Mouse (Mus musculus) heart, adult 11 months (tissue): ENCODE results near the gene Kcnc1.

ENCODE experiments used
- DNase-seq: peaks from one replicate; pipeline ENCODE4 v3.0.0; 2022

Kcnc1 gene

DNA sequence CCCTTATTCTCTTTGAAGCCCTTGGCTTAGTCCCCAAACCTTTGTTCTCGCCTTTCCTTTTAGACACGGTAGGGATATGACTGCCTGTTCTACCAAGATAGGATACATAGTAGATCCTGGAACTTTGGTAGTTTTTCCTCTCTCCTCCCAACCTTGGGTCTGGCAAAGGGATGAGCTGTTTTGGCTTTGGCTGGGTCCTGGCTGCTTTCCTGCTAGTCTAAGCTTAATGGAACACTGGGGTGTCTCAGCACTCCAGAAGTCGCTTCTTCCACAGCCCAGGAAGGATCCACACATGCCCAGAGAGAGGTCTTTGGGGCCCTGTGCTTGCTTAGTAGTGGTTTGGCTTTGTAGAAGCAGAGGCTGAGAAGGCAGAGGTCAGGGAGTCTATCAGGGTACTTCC lies 27.7 kb downstream of the Kcnc1 start:
- no peak for DNase-seq

DNA sequence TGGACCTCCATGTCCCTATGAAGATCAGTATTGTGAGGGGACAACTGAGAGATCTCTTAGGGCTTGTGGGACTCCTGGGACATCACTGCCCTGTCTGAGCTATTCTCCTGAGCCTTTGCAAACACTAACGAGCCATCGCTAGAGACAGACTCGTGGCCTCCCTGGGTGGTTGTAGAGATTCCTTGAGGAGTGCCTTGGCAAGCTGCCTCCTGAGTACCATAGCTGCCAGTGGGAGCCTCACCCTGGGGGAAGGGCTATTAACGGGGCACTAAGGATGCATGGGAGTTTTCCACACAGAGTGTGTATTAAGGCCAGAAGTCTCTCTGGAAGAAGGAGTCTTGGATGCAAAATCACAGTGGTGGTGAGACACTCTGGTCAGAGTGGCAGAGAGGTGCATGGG lies 28.7 kb downstream of the Kcnc1 start:
- no peak for DNase-seq

DNA sequence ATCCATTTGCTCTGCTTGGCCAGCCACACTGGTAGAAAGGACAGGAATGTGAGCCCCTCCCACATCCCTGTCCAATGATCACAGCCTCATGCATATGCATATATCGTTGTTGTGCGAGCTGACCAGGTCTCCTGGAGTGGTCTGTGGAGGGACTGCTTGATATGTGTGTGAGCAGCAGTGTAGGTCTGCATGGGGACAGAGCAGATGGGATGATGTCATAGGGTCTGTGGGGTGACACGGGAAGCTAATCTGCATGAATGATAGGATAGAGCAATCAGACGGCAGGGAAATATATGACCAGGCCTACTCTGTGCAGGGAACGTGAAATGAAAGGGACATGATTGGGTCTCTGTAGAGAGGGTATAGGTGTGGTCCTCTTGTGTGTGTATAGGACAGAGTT lies 37.6 kb downstream of the Kcnc1 start:
- DNase-seq: no peak

DNA sequence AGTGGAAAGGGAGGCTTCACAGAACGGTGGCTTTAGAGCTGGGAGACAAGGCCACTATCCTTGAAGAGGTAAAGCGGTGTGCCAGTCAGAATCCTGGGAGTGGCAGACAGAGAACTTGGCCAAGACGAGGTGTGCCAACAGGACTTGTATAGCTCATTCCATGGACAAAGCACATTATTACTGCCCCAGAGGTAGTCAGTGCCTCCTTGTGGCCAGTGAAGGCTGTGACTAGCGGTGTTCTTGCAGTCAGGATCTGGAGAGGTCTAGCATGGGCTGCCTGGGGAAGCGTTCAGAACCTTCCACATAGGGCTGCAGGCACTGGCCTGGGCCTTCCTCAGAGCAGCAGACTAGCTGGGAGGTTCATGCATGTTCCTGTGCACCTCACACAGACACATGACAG lies 39.5 kb downstream of the Kcnc1 start:
- DNase-seq: no peak

DNA sequence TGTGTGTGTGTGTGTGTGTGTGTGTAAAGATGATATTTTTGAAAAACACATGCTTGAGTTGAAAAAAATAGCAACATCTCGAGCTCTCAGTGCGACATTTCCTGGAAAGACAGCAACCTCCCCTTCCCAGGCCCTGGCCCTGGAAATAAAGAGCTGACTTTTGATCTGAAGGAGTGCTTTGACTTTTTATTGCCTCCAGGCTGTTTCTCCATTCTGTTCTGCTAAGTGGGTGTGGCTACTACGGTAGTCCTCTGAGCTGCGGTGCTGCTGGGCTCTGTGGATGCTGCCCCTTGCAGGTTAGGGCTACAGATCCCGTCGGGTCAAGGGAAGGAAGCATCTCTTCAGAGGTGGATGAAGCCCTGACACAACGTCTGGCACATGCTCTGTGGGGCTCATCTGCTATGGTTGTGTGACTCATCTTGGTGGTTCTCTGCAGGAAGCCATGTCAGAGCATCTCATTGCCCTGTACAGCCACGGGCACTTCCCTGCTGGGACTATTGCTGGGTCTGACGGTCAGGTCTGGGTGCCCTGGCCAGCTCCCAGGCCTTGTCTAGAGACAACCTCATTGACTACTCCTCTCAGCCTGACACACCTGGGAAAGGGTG lies 42.3 kb downstream of the Kcnc1 start:
- no peak for DNase-seq

DNA sequence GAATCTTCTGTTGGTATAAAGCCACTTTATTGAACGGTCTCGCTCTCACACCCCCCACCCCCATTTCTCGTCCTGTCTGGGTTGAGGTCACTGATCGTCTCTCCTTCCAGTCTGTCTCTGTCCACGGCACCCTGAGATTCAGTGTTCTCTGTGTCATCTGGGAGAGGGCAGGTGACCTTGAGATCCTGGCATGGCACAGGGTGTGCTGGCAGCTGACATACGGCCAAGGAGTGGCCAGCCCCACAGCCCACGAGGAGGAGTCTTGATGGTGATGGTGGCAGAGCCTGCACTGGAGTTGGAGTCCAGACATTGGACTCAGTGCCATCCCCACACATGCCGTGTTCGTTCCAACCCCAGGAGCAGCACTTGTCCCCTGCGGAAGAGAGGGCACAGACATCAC lies 46.9 kb downstream of the Kcnc1 start:
- DNase-seq: no peak

DNA sequence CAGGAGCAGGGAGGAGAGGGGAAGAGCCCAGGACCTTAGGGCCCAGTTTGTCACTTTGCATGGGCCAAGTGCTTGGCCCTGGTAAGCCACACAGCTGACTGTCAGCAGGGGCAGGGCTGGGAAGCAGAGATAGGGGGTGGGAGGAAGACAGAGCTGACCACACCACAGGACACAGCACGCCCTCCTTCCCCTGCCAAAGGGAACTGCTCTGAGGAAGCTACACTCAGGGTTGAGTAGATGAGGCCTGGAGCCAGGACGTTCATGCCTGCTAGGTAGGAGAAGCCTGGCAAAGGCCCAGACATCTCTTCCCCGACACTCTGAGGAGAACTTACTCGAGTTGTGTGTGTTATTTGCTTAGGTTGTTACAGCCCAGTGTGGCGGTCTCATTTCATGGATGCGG lies 49.6 kb downstream of the Kcnc1 start:
- DNase-seq: peak; percentile 95

DNA sequence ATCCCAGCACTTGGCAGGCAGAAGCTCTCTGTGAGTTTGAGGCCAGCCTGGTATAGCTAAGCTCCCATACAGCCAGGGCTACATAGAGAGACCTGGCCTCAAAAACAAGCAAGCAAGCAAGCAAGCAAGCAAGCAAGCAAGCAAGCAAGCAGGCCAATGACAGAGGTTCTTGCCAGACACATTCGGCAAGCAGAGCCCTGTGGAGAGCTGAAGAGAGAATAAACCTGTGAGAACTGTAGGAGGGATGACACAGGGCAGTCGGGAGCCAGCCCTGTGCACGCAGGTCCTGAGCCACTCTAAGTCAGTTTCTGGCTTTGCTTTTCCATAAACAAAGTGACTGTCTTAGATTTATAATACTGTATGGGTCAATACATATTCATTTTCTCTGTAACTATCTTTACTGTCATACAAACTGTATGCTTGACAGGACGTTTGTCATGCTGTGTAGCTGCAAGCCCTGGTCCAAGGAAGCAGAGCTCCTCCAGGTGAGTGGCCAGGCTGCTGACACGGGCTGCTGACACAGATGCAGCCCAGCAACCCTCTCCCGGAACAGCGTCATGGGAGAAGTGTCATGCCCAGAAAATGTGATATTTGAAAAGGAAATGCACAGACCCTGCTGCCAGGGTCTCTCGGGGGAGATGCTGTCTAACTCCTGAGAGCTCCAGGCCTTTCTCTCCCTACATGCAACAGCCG lies 51.3 kb downstream of the Kcnc1 start:
- DNase-seq: no peak

DNA sequence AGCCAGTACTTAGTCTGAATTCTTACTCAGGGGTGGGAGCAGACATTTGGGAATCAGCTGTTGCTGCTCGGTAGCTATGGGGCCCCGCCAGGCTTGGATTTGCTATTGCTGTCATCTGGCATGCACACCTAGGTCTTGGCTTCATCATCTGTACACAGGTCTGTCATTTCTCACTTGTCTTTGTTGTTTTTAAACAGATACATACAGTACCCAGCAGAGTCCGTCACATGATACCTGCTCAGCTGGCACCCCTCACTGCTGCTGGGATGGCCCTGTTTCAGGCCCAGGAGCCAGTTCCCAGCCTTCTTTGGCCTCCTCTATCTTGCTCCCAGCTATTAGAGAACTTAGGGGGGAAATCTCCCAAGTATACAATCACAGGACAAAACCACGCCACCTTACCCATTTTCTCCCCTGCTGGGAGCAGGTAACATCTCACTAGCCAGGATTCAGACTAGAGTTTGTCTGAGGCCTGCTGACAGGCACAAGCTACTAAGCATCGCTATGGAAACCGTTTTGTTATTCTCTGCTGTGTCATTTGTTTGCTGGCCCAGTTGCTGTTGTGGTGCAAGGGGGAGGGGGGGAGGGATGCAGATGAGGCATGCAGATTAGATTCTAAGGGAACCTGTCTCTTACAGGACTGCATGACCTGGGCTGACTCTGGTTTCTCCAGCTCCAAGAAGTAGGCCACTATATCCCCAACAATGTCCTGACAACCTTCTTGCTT lies 52.8 kb downstream of the Kcnc1 start:
- DNase-seq: peak; percentile 96

DNA sequence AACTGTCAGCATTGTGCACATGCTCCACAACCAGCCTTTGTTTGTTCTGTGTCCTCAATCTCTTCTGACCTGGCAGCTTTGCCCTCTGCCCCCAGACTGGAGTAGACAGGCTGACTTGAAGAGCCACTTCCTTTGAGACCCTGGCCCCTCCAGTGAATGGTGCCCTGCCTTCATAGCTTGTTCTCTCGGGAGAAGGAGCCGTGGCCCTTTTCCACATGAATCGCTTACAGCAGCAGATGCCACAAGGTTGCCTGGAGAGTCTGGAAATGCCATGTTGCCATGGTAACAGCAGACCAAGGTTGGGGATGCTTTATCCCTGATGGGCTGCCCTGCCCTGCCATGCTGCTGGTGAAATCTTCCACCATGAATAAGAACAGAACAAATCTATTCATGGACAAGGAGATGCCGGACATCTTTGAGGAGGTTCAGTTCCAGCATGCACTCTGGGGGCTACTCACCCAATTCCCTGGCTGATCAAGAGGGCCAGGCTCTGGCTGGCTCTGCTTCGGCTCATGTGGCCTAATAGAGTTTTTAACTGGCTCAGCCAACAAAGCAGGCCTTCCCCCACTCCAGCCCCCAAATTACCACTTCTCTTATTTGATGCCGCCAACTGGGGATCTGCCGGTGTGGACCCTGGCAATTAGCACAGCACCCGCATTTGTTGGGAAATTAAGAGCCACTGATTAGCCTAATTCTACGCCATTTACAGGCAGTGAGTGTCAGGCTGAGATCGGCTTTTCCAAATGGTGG lies 57.8 kb downstream of the Kcnc1 start:
- no peak for DNase-seq

DNA sequence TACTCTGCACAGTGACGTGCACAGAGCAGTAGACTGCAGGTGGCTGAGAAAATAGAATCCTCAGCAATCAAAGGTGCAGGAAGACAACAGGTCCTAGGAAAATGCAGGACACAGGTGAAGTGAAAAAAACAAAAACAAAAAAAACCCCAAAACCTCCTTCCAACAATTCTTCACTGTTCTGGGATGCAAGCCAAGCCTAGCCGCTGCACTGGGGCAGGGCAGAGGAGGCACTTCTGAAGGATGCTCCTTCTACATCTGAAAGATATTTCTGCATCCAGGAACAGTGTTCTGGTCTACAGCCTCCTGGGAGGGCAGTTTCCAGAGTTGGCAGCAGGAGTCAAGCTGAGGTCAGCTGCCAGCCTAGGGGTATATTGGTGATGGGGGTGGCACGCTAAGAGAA lies 61.6 kb downstream of the Kcnc1 start:
- DNase-seq: no peak

DNA sequence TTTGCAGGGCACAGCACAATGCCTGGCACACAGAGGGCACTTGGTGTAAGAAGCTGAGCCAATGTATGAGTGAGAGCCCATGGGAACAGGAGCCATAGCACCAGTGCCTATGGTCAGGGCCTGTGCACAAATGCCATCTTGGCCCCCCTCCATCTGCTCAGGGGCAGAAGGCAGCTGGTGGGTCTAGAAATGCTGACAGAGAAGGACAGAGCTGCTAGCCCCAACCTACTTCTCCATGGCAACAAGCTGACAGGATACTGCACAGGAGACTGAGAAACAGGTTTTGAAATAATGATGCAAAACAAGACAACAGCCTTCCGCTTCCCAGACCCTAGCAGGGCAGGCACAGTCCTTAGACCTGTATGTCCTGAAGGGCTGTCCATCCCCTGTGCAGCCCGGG lies 62.9 kb downstream of the Kcnc1 start:
- no peak for DNase-seq

DNA sequence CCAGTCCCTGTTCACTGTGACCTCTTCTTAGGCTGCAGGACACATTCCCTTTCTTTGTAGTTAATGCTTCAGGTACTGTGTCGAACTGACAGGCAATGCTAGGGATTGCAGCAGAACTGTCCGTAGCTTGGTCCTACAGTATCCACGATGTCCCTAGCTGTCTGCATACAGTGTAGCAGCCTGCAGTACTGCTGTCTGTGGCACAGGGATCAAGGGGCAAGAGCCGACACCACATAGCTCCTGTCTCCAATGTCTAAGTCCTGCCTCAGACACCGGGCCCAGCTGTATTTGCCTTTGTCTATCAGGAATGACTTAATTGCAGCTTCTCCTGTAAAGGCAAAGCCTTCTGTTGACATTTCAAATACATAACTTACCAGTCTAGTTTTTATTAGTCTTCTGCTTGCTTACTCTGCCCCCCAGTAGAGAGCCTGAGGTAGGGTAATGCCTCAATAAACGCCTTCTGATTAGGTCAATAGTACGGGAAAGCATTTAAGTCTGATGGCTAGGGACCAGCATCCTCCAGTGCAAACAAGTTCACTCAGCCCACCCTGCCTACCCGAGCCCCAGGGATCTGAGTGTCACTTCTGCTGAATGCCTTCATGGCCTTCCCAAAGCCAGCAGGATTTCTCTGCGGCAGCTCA lies 63.4 kb downstream of the Kcnc1 start:
- DNase-seq: no peak

DNA sequence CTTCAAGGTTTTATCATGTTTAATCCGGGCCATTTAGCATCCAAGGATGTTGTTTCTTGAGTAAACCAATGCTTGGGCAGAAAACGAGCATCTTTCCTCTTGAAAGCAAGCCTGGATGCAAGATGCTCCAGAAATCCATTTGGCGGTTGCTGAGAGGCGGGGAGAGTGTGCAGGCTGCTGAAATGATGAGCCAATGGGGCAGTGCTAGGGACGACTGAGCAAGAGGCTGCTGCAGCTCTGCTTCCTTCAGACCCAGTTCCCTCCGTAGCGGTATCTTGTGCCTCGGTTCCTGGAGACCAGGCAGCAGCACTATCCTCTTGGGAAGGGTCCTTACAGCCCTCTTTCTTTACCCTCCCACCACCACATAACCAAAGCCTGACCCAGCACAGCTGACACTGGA lies 66.0 kb downstream of the Kcnc1 start:
- DNase-seq: no peak

DNA sequence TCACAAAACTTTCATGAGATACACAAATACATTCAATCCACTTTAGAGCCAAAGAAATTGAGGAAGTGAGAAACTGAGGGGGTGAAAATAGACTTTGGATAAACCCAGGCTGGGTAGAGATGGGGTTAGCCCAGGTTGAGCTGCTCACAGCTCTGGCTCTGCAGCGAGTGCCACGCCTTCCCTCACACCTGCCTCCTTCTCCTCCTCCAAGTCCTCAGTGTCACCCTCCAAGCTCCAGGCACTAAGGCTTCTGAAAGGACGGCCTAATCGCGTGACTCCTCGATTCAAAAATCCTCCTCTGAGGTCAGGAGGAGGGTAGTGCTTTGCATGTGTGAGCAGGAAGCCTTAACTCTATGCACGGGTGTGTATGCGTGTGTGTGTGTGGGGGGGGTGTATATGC lies 66.8 kb downstream of the Kcnc1 start:
- no peak for DNase-seq

DNA sequence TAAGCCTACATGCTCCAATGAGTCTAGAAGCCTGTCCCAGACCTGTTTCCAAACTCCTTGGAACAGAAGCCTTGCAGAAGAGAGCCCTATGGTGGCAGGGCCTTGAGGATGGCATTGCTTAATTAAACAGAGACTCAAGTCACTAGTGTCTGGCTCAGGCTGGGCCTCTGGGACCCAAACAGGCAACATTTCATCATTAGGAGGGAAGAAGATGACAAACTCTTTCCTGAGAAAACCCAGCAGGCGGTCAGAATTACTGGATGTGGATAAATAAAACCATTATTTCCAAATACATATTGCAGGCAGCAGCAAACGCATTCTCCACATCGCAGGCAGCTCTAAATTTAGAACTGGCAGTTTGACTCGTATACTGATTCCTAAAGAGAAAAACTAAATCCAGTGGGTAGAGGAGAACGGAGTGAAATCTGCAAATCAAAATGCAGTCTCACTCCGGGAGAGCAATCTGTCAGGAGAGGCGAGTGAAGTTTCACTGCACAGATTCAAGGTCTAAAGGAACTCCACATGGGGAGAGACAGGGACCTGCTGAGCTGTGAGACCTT lies 70.2 kb downstream of the Kcnc1 start:
- no peak for DNase-seq

DNA sequence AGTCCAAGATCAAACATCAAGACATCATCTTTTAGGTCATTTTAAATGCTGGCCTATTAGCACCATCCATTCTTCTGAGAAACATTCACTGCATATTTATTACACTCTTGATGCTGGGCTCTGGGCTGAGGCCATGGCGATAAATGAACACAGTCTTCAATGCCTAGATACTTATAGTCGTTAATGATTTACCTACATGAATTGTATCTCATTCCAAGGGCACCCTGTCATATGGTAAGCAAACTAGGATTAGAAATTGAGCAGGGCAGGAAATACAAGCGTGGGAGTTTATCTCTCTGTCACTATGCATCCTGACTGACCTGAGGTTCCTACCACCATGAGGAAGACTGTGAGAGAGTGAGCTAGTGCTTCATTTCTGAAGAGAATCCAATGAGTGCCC lies 73.2 kb downstream of the Kcnc1 start:
- DNase-seq: no peak

DNA sequence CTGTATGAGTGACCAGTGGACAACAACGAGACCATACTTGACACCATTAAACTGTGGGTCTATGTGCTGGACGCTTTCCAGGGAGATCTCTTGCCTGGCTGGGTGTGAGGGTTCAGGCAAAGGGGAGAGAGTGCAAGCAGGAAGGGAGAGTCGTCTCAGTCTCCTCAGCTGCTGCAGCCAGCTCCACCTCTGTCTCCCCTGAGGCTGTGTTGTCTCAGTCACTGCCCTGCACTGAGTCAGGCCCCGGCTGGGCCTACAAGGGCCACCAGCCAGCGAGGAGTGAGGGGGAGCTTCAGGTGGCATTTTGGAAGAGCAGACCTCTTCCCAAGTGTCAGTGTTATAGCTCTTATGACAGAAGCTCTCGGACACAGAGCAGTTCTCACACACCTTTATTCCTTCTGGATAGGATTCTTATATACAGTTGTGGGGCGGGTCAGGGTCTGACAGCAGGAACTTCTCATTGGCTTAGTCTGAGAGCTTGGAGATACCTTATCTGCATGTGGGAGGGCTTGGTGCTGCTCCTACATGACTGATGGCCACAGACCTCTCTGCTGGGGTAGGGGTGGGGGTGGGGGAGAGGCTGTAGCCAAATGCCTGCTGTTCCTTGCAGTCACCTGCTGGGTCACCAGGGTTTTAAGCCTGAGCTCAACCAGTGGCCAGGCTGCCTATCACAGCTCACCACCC lies 74.9 kb downstream of the Kcnc1 start:
- no peak for DNase-seq

DNA sequence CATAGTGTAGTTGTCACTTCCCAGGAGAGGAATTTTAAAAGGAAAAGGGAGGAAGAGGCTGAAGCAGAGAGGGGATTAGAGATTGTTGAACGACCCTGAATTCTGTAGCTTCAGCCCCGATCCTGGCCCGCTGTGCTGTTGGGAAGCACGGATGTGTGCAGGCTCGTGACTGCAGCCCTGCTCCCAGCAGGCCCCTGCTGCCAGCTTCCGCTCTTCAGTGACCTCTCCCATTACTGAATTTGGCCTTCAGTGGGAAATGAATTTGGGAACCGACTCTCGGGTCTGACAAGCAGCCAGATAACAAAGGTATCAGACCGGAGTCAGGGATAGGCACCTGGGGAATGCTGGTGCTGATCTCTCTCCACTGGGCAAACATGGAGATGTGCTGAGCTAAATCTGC lies 76.8 kb downstream of the Kcnc1 start:
- DNase-seq: no peak

DNA sequence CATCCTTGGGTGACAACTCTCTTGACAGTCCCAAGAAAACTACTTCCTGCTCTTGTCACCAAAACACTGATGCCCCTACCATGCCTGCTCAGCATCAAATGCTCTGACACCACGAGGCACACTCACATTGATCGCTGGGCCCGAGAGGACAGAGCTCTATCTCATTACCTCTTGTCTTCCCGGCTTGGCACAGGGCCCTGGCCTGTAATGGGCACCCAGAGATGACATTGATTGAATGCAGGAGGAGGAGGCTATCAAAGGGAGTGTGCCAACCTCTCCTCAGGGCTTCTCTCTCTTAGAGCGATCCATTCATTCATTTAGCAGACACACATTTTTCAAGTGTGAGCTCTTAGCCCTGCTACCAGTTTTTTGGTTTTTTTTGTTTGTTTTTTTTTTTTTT lies 79.2 kb downstream of the Kcnc1 start:
- DNase-seq: no peak

DNA sequence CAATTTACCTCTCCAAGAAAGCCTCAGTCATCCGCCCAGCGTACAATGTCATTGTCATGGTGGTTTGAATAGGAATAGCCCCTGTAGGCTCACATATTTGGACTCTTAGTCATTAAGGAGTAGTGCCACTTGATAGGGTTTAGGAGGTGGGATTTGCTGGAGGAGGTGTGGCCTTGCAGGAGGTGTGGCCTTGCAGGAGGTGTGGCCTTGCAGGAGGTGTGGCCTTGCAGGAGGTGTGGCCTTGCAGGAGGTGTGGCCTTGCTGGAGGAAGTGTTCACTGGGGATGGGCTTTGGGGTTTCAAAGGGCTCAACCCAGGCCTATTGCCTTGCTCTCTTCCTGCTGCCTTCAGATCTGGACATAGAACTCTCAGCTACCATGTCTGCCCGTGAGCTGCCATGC lies 81.2 kb downstream of the Kcnc1 start:
- no peak for DNase-seq

DNA sequence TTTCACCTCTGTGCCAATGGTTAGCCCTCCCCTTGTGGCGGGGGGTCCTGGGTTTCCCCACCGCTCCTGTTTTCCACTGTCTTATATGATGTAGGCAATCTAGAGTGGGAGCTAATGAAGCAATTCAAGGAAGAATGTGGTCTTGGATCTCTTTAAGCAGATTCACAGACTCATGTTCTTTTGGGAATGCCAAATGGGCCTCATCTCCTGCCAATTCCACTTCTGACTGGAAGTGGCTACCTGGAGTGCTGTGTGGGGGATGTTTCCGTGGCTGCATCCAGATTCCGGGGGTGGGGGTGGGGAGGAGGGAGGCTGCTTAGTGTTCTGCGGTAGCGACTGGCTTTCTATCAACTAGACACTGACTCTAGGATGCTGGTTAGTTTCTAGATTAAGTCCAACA lies 83.5 kb downstream of the Kcnc1 start:
- no peak for DNase-seq
